Mouse (Mus musculus) testis, postnatal 14 days (tissue): ENCODE results near the gene Nbea.

Source experiments
- DNase-seq: peaks from one replicate; pipeline ENCODE4 v3.0.0; 2021; ENCODE audit warnings: low spot score

Nbea gene

DNA sequence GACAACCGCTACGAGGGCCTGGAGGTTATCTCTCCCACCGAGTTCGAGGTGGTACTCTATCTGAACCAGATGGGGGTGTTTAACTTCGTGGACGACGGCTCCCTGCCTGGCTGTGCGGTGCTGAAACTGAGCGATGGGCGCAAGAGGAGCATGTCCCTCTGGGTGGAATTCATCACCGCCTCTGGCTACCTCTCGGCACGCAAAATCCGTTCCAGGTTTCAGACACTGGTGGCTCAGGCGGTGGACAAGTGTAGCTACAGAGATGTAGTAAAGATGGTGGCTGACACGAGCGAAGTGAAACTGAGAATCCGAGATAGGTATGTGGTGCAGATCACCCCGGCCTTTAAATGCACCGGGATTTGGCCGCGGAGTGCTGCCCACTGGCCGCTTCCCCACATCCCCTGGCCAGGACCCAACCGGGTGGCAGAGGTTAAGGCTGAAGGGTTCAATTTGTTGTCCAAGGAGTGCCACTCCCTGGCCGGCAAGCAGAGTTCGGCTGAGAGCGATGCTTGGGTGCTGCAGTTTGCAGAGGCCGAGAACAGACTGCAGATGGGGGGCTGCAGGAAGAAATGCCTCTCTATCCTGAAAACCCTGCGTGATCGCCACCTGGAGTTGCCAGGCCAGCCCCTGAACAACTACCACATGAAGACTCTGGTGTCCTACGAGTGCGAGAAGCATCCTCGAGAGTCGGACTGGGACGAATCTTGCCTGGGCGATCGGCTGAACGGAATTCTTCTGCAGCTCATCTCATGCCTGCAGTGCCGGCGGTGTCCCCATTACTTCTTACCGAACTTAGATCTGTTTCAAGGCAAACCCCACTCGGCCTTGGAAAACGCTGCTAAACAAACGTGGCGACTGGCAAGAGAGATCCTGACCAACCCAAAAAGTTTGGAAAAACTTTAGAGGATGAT lies 400.1 kb downstream of the Nbea start:
- peak; percentile 12 for DNase-seq

DNA sequence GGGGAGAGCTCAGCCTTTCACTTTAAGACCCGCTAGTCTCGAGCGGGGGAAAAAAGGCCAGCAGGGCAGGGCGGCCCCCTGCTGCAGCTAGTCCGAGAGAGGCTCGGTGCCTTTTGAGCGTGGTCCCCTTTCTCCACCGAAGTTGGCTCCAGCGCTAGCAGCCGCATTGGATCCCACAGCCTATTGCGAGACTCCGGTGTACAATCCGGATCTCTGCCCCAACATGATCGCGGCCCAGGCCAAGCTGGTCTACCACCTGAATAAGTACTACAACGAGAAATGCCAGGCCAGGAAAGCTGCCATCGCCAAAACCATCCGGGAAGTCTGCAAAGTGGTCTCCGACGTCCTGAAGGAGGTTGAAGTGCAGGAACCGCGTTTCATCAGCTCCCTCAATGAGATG lies 400.7 kb downstream of the Nbea start:
- peak; percentile 10 for DNase-seq

DNA sequence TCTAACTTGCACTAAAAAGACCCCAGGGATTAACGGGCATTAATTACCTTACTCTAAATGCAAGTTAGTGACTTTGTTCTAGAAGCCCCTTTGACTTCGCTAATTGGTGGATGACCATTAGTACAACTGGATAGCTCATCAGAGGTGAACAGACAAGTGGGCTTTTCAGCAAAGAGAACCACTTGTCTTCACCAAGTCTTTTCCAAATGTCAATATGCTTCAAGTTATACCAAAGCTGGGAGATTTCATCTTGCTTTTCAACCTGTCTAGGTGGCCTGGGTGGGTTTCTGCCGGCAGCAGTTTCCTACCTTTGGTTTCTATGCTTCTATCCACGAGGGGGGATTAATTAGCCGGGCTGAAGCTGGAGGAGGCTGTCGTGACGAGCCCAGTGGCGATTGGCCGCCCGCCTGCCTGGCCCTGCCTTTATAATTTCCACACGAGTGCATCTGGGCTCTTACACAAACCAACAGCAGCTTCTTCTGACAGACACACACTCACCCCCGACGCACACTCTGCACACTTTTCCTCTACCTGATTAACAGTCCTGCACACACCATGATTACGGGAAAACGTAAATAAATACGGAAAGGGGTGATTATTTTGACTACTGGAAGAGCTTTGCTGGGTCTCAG lies 401.3 kb downstream of the Nbea start, which contains the start of gene Mab21l1:
Gene Mab21l1, plus strand, starts transcription at position 455 of the 632 bp plus-strand sequence.
- no peak for DNase-seq

DNA sequence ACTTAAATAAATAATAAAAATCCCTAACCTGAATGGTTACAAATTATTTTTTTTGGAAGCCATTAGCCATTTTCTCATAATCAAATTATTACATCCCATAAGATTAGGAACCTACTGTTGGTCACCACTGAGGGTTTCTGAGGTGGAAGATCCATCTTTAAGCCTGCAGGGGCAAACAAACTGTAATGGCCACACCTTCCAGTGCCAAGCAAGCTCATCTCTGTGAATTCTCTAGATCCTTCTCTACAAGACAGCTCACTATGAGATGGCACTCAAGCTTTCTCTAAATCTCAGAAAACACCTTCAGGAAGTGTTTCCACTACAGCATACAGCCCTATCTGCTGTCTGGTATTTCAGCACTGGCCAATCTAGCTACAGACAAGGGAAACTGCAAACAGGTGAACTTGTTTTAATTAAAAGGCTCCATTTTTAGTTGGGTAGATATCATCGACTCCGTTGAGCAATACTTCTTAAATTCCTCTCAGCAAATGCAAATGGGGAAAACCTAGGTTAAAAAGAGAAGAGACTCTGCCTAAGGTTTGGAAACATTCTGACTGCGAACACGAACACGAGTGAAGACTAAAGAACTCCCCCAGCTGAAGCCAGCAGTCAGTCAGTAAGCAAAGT lies 402.0 kb downstream of the Nbea start:
- no peak for DNase-seq

DNA sequence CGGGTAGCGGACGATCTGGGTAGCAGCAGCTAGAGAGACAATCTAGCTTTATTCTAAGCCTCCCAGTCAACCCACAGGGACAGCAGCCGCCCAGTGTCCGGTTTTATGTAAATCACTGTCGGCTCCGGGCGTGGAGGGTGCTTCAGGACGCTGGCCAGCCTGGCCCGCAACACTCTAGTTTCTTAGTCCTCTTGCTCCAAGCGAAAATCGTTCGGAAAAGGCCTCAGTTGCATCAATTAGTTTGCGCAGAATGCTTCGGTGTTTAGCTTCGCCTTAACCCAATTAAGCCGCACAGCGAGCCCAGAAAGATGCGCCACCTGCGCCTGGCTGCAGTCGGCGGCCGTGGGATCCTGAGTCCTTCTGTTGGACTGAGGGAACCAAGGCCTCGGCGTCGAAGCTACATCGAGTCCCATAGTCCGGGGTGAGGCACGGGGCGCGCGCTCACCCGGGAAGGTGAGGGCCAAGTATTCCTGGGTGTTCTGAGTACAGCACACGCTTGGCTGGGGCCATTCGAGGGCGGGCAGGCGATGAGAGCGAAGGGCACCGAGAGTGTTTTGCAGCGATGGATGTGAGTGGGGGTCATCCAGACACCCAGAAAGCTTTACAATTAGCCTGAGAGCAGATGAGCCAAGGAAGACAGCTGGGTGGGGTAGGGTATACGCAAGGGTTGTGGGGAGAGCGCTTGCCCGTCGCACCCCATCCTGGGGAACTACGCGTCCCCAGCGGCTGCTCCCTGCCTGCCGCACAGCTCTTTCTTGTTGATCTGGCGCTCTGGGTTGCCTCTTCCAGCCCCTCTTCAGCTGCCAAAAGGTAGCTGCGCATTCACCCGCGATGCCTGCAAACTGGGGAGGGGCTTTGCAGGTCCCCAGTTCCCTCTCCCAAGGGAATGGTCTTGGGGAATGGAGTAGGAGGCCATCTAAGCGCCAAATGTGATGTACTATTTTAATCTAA lies 403.1 kb downstream of the Nbea start:
- DNase-seq: peak; percentile 37

DNA sequence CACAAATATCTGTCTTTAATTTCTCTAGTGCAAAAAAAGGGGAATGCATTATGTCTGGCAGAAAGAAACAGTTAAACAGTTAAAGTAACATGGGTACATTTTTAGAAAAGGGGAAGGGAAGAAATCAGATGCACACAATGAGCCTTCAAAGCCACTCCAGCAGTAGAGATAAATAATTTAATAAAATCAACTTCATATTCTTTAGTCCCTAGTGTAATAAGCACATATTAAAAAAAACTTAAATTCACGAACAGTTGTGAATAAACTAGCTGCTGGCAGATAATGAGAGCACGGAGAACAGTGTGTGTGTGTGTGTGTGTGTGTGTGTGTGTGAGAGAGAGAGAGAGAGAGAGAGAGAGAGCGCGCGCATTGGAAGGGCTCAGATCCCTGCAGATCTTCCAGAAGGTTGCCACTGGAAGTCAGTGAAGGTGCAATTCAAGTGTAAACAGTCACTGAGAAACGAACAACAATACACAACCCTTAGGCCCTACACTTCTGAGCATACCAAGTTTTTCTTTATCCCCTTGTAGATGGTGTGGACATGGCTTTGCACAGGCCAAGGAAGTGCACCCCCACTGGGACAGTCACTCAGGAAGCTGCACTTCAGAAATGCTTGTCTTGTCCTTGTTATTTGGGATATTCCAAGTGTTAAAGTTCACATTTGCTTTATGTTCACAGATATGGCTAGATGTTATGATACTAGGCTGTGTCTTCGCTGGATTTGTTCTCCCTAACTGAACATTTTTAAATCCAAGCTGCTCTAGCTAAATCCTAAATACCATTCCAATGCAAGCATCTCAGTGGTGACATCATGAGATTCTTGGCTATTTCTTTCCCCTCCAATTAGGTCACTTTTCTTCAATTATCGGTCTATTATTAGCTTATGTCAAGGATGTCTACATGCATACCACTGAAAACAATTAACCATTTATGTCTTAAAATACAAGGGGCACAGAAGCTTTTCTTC lies 404.5 kb downstream of the Nbea start:
- DNase-seq: no peak

DNA sequence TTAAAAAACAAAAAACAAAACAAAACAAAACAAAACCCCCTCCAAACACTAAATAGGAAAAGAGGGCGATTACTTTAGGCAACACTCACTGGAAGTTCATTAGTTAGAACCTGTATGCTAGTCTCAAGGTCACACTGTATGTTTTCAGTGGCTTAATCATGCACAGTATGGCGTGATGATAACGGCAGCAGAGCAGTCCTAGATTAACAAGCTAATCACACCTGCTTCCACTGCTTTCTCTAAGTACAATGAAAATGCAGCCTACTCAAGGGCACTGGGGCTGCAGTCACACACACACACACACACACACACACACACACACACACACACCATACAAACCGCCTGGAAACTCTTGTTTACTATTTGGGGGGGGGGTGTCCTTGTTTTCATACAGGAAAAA lies 406.0 kb downstream of the Nbea start:
- no peak for DNase-seq

DNA sequence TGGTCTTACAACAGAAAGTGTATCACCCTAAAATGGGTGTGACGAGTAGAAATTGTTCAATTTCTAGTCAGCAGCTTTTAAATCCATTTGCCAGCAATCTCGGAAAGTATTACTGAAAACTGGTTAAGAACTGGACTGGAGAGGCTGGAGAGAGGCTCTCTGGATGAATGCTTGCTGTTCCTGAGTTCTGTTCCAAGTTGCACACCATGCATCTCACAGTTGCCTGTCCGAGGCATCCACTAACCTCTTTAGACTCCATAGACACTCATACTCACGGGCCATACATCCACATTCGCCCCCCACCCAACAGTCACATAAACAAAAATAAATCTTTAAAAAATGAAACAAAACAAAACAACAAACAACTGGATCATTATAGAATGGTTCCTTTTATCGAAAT lies 407.7 kb downstream of the Nbea start:
- no peak for DNase-seq

DNA sequence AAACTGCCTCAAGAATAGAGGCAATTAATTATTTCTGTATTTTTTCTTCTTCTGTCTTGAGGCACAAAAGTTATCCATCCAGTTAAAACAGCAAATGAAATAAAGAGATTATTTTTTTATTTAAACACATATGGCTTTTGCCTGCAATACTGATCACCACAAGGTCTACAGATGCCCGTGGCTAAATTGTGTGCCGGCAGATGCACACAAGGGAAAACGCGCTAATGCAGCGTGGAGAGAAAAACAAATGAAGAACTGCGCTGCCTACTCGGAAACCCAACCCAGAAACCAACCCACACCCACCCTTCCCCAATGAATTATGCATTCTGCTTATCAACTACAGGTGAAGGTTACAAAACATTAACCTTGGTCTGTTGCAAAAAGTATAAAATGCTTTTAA lies 408.3 kb downstream of the Nbea start:
- DNase-seq: no peak

DNA sequence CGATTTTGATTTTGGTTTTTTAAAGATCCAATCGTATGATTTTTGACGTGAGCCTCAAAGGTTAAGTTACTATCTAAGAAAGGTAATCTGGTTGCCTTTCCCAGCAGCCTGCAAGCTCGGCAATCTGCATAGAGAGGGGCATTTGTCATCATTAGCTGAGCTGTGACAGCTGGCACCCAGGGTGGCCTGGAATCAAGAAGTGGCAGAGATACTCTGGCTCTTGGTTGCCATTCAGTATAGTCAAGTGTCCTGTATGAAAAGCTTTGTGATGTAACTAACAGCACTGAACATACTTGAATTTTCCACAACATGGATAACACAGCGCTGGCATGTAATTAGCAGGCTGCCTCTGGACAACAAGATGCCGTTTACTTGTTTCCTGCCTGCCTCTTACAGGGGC lies 409.3 kb downstream of the Nbea start:
- no peak for DNase-seq

DNA sequence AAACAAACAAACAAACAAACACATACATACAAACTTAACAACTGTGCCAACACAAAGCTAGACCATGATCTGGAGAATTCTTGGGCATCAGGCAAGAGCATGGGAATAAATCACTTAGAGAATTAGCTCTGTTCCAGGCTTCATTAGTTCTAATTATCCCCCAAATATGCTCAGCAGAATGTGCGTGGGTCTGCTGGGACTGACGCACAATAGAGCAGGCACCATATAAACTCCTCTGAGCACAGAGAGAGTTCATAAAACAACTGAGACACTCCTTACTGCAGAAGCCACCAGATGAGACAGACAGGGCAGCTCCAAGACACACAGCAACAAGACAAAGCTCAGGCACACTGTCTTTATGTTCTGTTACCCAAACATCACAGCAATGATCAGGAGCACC lies 414.2 kb downstream of the Nbea start:
- DNase-seq: no peak

DNA sequence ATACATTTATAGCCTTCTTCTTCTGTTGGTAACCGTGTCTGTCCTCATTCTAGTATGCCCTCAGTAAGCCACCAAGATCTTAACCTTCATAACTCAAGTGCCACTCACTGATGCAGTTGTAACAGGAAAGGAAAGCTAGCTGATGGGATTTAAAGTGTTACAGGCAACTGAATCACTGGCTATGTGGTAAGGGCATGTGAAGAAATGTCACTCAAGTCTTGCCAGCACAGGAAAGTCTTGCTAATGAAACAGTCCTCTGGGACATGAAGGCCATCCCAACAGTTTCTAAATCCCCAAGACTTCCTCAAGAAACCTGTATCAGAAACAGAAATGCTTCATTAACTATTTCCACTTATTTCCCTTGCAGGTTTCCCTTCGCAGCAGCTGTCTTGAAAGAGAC lies 414.8 kb downstream of the Nbea start:
- DNase-seq: no peak

DNA sequence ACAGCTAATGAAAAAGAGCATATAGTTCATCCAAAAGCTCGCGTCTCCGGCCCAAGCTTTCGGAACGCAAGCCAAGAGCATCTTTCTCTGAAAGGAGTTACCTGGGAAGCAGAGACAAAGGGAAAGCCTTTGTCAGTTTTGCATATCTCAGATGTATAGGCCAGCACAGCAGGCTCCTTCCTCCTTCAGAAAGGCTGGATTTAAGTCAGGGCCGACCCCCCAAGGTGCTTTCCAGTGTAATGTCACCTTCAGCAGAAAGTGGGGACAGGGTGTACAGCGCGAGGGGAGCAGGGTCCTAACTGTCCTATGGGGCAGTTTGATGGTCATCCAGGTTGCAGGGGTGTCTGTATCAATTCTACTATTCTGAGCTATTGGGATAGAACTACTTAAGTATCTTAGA lies 419.9 kb downstream of the Nbea start:
- no peak for DNase-seq

DNA sequence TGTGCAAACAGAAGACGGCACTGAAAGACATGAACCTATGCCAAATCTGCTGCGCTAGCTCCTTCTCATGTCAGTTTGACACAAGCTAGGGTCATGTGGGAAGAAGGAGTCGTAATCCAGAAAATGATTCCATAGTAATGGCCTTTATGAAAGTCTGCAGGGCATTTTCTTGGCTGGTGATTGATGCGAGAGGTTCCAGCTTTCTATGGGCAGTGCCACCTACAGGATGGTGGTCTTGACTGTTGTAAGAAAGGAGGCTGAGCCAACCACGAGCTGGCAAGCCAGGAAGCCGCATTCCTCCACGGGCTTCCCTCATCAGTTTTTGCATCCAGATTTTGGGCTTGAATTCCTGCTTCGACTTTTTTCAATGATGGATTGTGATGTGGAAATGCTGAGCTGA lies 425.2 kb downstream of the Nbea start:
- no peak for DNase-seq

DNA sequence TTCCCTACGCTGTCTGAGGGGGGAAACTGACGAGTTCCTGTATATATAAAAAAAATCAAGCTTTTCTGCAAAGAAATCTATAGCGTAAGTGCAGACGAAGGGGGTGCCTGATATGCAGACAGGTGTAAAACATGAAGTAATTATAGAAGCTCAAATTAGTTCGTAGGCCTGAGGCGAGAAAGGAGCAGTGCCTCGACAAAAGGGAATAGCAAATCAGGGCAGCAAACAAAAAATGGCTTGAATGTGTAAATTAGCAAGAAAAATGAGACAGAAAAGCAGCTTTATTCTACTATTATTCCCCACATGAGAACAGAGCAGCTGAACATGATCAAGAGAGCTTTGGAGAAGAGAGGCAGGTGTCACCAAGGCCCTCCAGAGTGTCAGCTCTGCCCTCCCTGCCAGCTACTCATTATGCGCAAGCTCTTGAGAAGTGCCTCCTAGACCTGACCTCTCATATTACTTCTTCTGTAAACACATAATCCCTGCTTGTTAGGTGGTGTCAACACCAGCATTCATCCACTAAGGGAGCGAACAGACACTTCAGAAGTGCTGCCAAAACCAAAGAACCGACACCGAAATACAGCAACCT lies 426.8 kb downstream of the Nbea start:
- no peak for DNase-seq

DNA sequence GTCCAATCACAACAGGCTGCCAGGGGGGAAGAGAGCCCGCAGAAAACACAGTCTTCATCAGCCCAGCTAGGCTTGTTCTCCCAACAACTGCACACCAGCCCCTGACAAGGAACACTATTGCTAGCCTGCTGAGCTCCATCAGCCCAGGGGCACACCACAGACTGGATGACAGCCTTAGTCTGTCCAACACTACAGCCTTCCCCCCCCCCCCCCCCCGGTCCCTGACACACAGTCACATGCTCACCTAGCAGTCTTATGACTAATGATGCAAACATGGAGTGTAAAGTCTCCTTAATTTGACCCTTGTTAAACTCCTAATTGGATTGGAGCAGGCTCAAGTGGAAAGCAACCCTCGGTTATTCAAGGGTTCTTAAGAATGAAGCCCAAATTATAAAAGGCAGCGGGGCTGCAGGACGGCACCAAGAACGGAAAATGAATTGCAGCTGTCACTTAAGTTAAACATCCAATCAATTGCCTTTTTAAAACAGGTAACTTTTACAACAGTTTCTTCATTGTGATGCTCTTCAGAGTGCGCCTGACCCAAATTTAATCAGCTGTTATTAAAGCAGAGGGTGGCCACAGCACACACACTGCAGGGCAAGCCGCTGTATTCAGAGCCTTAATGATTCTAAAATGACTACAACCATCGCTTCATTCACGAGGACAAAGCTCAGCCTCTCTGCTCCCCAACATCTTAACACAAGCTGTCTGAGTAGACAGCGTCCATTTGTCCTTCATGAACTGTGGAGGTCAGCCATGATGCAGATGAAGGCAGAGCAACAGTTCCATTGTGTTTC lies 427.5 kb downstream of the Nbea start:
- no peak for DNase-seq

DNA sequence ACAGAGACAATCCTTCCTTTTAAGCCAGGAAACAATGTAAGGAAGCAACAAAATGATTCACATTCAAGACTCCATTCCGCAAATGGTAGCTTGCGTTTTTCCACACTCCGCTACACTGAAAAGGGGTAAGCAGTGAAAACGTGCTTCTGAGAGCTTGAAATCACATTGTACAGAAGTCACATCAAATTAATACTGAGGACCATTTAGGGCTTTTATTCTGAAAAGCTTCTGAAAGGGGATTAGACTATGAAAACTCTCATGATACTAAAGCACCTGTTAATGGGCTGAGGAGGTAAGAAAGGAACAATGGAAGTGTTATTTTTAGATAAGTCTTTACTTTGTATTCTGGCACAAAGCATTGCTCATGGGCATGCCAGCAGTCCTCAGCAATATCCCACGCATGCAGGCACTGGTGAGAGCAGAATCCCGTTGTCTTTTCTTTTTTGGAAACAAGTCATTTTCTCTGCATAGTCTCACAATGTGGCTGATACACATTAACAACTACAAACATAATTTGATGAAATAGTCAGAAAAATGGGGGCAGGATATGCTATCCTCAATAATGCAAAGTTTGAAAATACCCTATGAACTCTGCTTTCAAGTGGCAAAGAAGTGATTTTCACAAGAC lies 428.4 kb downstream of the Nbea start:
- DNase-seq: no peak

DNA sequence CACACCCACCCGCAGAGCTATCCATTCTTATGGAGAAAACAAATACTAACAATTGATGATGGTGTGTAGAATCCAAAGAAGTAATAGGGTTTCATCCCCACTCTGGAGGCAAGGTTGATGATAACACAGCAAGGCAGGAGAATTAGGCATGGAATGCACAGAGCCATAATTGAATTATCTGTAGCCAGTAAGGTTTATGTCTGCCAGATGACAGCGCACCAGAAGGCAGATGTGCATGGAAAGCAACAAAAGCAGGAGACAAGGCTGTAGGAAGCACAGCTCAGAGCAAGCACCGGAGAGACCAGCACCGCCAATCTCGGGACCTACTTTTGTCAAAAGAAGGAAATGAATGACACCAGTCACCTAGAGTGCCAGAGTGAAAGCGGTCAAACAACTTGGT lies 429.6 kb downstream of the Nbea start:
- DNase-seq: no peak

DNA sequence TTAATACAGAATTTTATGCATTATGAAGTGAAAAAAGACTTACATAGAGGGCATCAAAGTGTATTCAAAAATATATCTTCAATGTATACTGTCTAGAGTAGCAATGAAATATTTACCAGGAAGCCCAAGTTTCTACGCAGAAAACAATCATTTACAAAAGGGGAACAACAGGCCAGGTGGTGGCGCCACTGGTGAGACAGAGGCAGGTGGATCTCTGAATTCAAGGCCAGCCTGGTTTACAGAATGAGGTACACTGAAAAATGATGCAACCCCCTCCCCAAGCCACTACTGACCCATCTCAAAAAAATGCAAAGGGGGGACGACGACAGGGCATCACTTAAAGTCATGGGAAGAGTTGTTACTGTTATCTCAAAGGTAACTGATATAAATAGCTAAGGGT lies 430.9 kb downstream of the Nbea start:
- DNase-seq: no peak
